Mouse (Mus musculus): Measurements from ENCODE around the gene Gm9833. TPM values are rescaled to one million over a fixed set of nuclear protein-coding genes. Genes with fewer than 3 reads are reported as not detected.
"Not testable (repeated sequence)": the region's sequence is repeated elsewhere in the genome, so short reads cannot be mapped to it uniquely, and the experiment has no call there.

Gm9833 gene
- polyA plus RNA-seq (2015; fragmentation: Nextera tagmentation; extraction: Ambion mirVana), result 7.3 and 8.1 TPM in 2 replicates

GRCm38 (mm10) chr3:10087994-10088393 lies at the start of gene Gm9833:
Gene Gm9833 (plus strand): TSS chr3:10088110.
- not testable (repeated sequence) for H3K9me3 ChIP-seq; H3K36me3 ChIP-seq; H3K9ac ChIP-seq (replicated peaks); H3K27ac ChIP-seq; H3K27me3 ChIP-seq; H3K4me1 ChIP-seq (replicated peaks)
- peak within 1 kb of the TSS; percentile 19; the same call in 1 of the 2 replicates for H3K4me3 ChIP-seq (replicated peaks)
- H3K4me2 ChIP-seq (replicated peaks), result peak within 1 kb of the TSS; percentile 43
- WGBS, result 31% methylated on average over 38 of the region's 38 CpGs
- ATAC-seq, result peak; percentile 65

- no peak for ATAC-seq
- H3K4me2 ChIP-seq (replicated peaks), result no peak overlapping the region
- H3K9me3 ChIP-seq, result no peaks in the 10 kb centered on the region
- no peaks in the 10 kb centered on the region for H3K36me3 ChIP-seq
- H3K9ac ChIP-seq (replicated peaks), result no peak overlapping the region
- H3K27me3 ChIP-seq, result no peaks in the 10 kb centered on the region
- no peaks in the 10 kb centered on the region for H3K4me1 ChIP-seq (replicated peaks)
- H3K4me3 ChIP-seq (replicated peaks), result no peak overlapping the region
- H3K27ac ChIP-seq, result no peak overlapping the region
Measured at GRCm38 (mm10) chr3:10070070-10070469, 17.8 kb upstream of the Gm9833 start.

GRCm38 (mm10) chr3:10075826-10076225 lies 12.1 kb upstream of the Gm9833 start:
- no peak for ATAC-seq
- Histone ChIP-seq H3K4me3 (replicated peaks) (no peak overlapping the region), H3K27ac (no peak overlapping the region)

GRCm38 (mm10) chr3:10077096-10077841 lies 10.6 kb upstream of the Gm9833 start:
- no peaks in the 10 kb centered on the region for H3K27me3 ChIP-seq
- H3K9me3 ChIP-seq, result no peaks in the 10 kb centered on the region
- no peaks in the 10 kb centered on the region for H3K4me1 ChIP-seq (replicated peaks)
- no peak overlapping the region for H3K4me2 ChIP-seq (replicated peaks)
- ATAC-seq, result no peak
- H3K27ac ChIP-seq, result no peak overlapping the region
- H3K9ac ChIP-seq (replicated peaks), result no peak overlapping the region
- H3K36me3 ChIP-seq, result no peaks in the 10 kb centered on the region
- 88% methylated on average over 6 of the region's 6 CpGs for WGBS
- H3K4me3 ChIP-seq (replicated peaks), result no peak overlapping the region

More at GRCm38 (mm10) chr3:10075826-10076225, 12.1 kb upstream of the Gm9833 start:
- Histone ChIP-seq H3K4me2 (replicated peaks) (no peak overlapping the region), H3K27me3 (no peaks in the 10 kb centered on the region), H3K9me3 (no peaks in the 10 kb centered on the region), H3K9ac (replicated peaks) (no peak overlapping the region), H3K4me1 (replicated peaks) (no peaks in the 10 kb centered on the region), H3K36me3 (no peaks in the 10 kb centered on the region)

- Histone ChIP-seq H3K4me2 (replicated peaks) (no peak overlapping the region), H3K9ac (replicated peaks) (no peak overlapping the region), H3K27ac (no peak overlapping the region), H3K4me3 (replicated peaks) (no peak overlapping the region), H3K4me1 (replicated peaks) (no peaks in the 10 kb centered on the region), H3K9me3 (no peaks in the 10 kb centered on the region), H3K27me3 (no peaks in the 10 kb centered on the region), H3K36me3 (no peaks in the 10 kb centered on the region)
- WGBS, result 95% methylated on average over 2 of the region's 2 CpGs
- no peak for ATAC-seq
Measured at GRCm38 (mm10) chr3:10078113-10078512, 9.8 kb upstream of the Gm9833 start.

- Histone ChIP-seq H3K9me3 (no peaks in the 10 kb centered on the region), H3K36me3 (no peaks in the 10 kb centered on the region), H3K9ac (replicated peaks) (no peak overlapping the region), H3K4me1 (replicated peaks) (no peaks in the 10 kb centered on the region), H3K4me2 (replicated peaks) (no peak overlapping the region), H3K27me3 (no peaks in the 10 kb centered on the region), H3K4me3 (replicated peaks) (no peak overlapping the region), H3K27ac (no peak overlapping the region)
- WGBS, result 76% methylated on average over 5 of the region's 5 CpGs
- ATAC-seq, result no peak
Measured at GRCm38 (mm10) chr3:10081336-10081735, 6.6 kb upstream of the Gm9833 start.

GRCm38 (mm10) chr3:10081911-10082541 lies 5.9 kb upstream of the Gm9833 start:
- no peak overlapping the region for H3K4me2 ChIP-seq (replicated peaks)
- no peaks in the 10 kb centered on the region for H3K9me3 ChIP-seq
- no peak overlapping the region for H3K4me3 ChIP-seq (replicated peaks)
- H3K4me1 ChIP-seq (replicated peaks), result no peaks in the 10 kb centered on the region
- H3K27ac ChIP-seq, result no peak overlapping the region
- H3K9ac ChIP-seq (replicated peaks), result no peak overlapping the region
- H3K27me3 ChIP-seq, result no peaks in the 10 kb centered on the region
- 73% methylated on average over 6 of the region's 6 CpGs for WGBS
- no peak for ATAC-seq
- H3K36me3 ChIP-seq, result no peaks in the 10 kb centered on the region

- peaks cover 2% of the 10 kb centered on the region; the same call in 1 of the 2 replicates for H3K27me3 ChIP-seq
- no peak for ATAC-seq
Measured at GRCm38 (mm10) chr3:10082545-10083062, 5.3 kb upstream of the Gm9833 start.

GRCm38 (mm10) chr3:10084102-10084501 lies 3.8 kb upstream of the Gm9833 start:
- 87% methylated on average over 3 of the region's 3 CpGs for WGBS
- H3K36me3 ChIP-seq, result no peaks in the 10 kb centered on the region
- no peaks in the 10 kb centered on the region for H3K4me1 ChIP-seq (replicated peaks)
- H3K27me3 ChIP-seq, result peaks cover 3% of the 10 kb centered on the region; the same call in 1 of the 2 replicates
- H3K9ac ChIP-seq (replicated peaks), result no peak overlapping the region
- H3K4me2 ChIP-seq (replicated peaks), result no peak overlapping the region
- H3K27ac ChIP-seq, result no peak overlapping the region
- no peaks in the 10 kb centered on the region for H3K9me3 ChIP-seq
- H3K4me3 ChIP-seq (replicated peaks), result no peak overlapping the region
- ATAC-seq, result no peak

More at GRCm38 (mm10) chr3:10082545-10083062, 5.3 kb upstream of the Gm9833 start:
- Histone ChIP-seq H3K9ac (replicated peaks) (no peak overlapping the region), H3K9me3 (no peaks in the 10 kb centered on the region), H3K4me2 (replicated peaks) (no peak overlapping the region), H3K36me3 (no peaks in the 10 kb centered on the region), H3K4me1 (replicated peaks) (no peaks in the 10 kb centered on the region), H3K4me3 (replicated peaks) (no peak overlapping the region), H3K27ac (no peak overlapping the region)
- 75% methylated on average over 4 of the region's 4 CpGs for whole genome bisulfite sequencing

- Histone ChIP-seq H3K27me3 (peaks cover 3% of the 10 kb centered on the region; the same call in 1 of the 2 replicates), H3K4me1 (replicated peaks) (no peaks in the 10 kb centered on the region), H3K9me3 (no peaks in the 10 kb centered on the region), H3K4me3 (replicated peaks) (no peak overlapping the region), H3K9ac (replicated peaks) (no peak overlapping the region), H3K27ac (no peak overlapping the region), H3K36me3 (no peaks in the 10 kb centered on the region), H3K4me2 (replicated peaks) (no peak overlapping the region)
- 79% methylated on average over 7 of the region's 7 CpGs for WGBS
- no peak for ATAC-seq
Measured at GRCm38 (mm10) chr3:10085396-10086119, 2.4 kb upstream of the Gm9833 start.

- Histone ChIP-seq H3K4me2 (replicated peaks) (peak overlapping the region; percentile 43; the same call in 1 of the 2 replicates), H3K27me3 (peaks cover 3% of the 10 kb centered on the region; the same call in 1 of the 2 replicates), H3K4me1 (replicated peaks) (no peaks in the 10 kb centered on the region), H3K9ac (replicated peaks) (no peak overlapping the region), H3K36me3 (no peaks in the 10 kb centered on the region), H3K9me3 (no peaks in the 10 kb centered on the region), H3K27ac (no peak overlapping the region), H3K4me3 (replicated peaks) (no peak overlapping the region)
- peak; percentile 47; the same call in 1 of the 2 replicates for ATAC-seq
- WGBS, result 92% methylated on average over 8 of the region's 8 CpGs
Measured at GRCm38 (mm10) chr3:10087511-10087910, 399 bp upstream of the Gm9833 start.

Measured in midbrain, embryonic 13.5 days (tissue).